Mouse (Mus musculus) adrenal gland, adult 2 months (tissue): Measurements from ENCODE around the gene Pik3cg. TPM values are rescaled to one million over a fixed set of nuclear protein-coding genes. Genes with fewer than 3 reads are reported as not detected.

Source experiments
- DNase-seq: peaks from one replicate; pipeline ENCODE4 v3.0.0; 2021
- polyA plus RNA-seq: library from polyadenylated mRNA; depleted of rRNA; stranded (reverse); fragments of >200 nt; gene quantifications from 2 replicates; pipeline ENCODE4 v1.2.3, GENCODE M21; 2012; rRNA removed
- total RNA-seq, 2 experiments: library from RNA; stranded (reverse); gene quantifications; 2 replicates each; pipeline ENCODE4 v1.2.3; 2021

Gene Pik3cg
- total and polyA plus RNA-seq, 3 experiments, result 0.73 to 2.8 (median 1.8) TPM

DNA sequence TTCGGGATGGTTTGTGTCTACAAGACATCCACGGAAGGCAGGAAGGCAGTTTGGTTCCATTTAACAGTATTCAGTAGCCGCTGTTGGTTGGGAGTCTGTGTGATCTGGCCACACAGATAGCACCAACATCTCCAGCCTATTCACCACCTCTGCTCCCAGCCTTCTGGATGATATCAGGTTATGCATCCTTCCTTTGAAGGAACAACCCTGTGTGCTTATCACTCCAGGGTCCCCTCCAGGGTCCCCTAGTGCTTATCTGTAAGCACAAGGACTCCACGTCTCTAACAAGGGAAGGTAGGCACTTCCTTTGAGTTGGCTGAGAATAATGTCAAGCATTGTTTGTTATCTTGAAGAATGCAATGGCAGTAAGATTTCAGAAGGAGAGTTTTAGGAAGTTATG lies 65.3 kb downstream of the Pik3cg start:
- no peak for DNase-seq

GRCm38 (mm10) chr12:32141766-32142165 lies 66.7 kb downstream of the Pik3cg start:
- no peak for DNase-seq

GRCm38 (mm10) chr12:32138831-32139230 lies 69.6 kb downstream of the Pik3cg start:
- DNase-seq, result no peak

DNA sequence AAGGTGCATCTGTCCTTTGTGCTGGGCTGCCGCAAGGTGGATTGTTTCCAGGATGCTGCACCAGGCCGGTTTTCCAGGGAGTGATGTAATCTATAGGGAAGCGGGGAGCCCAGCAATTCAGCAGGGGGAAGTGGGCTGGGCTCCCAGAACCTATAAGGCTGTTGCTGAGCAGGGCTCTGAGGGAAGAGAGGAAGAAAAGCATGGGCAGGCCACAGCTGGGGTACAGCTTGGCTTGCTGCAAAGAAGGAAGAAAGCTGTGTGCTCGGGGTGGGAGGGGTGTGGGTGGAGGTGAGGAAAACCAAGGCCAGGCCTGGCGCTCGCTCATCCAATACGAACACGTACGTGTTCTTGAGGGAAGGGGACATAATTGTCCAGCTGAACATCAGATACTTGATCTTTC lies 70.1 kb downstream of the Pik3cg start:
- no peak for DNase-seq

GRCm38 (mm10) chr12:32137542-32137941 lies 70.9 kb downstream of the Pik3cg start:
- DNase-seq, result no peak

DNA sequence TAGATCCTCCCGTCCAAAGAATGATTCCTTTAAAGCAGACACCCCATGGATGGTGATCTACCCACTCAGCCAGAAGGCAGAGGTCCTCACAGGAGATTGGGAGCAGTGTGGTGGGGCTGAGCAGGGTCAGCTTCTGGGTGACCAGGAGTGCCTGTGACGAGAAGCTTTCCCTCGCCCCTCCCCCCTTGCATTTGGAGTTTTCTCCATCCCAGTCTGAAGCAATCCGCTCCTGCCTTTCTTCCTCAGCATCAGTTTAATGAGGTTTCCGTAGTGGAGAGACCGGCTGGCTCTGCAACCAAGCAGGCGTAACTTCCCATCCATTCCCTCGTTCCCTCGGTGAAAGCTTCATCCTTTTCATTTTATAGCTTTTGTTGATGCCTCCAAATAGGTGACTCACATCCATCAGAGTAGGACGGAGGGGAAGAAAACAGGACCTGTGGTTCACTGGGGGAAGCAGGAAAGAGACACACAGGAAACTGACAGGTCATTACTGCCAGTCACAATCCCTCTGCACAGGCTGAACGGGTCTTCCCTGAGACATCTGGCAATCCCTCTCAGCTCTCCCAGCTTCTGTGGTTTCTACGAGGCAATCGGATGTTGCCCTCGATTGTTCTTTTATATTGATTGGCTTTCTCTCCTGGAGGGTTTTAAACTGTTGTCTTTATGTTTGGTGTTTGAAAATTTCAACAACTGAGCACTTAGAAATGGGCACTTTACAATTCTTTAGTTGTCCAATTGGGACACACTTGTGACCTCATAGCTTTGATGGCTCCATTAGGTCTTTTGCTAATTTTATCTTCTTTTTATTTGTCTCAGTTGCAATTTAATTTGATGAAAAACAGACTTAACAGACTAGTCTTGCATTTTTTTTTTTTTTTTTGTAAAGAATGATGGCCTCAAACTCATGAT lies 80.6 kb downstream of the Pik3cg start:
- DNase-seq, result no peak

- DNase-seq, result no peak
Observed at GRCm38 (mm10) chr12:32127158-32127557, 81.3 kb downstream of the Pik3cg start.

GRCm38 (mm10) chr12:32124456-32124855 lies 84.0 kb downstream of the Pik3cg start:
- DNase-seq, result no peak

- DNase-seq, result no peak
Observed at GRCm38 (mm10) chr12:32124030-32124429, 84.4 kb downstream of the Pik3cg start.

- DNase-seq, result peak; percentile 91
Observed at GRCm38 (mm10) chr12:32123559-32123958, 84.9 kb downstream of the Pik3cg start.

Other genes with a start within 250 kb of the Pik3cg start
- 100 to 1,000 TPM; 336 to 511 TPM for gene Prkar2b, start 147.4 kb downstream of the Pik3cg start, total RNA-seq
- 134 and 196 TPM in 2 replicates for gene Prkar2b, start 147.4 kb downstream of the Pik3cg start, polyA plus RNA-seq
- 10 to 100 TPM; 10.9 to 11.0 TPM for gene Ccdc71l, start 170.0 kb upstream of the Pik3cg start, total RNA-seq
- gene Ccdc71l, start 170.0 kb upstream of the Pik3cg start, polyA plus RNA-seq, result 20.6 and 25.7 TPM in 2 replicates